Mouse (Mus musculus) layer of hippocampus, adult 6 months (tissue): ENCODE measurements around the gene Mospd2. TPM values are rescaled to one million over a fixed set of nuclear protein-coding genes. Genes with fewer than 3 reads are reported as not detected.

Experiments used
- long read RNA-seq, 2 experiments: library from polyadenylated mRNA; unstranded; transcript quantifications; one replicate each; pipeline ENCODE4 v2.0.0; 2019 to 2020
- polyA plus RNA-seq: library from polyadenylated mRNA; unstranded; fragments of <200 nt; fragmentation: Nextera tagmentation; gene quantifications from 2 replicates; pipeline ENCODE4 v1.2.3, GENCODE M21; 2021

Mospd2 gene
- polyA plus RNA-seq: 4.0 and 4.5 TPM in 2 replicates
- long read RNA-seq, experiment 1, partial matches to known transcripts: 7 of 9 reads
- long read RNA-seq, experiment 1, other reads (novel, unspliced or antisense): 1 of 9 reads
- long read RNA-seq, experiment 2, transcript Mospd2-201 (15 exons, 2,015 nt): major isoform, 17 of 27 reads
- long read RNA-seq, experiment 2, partial matches to known transcripts: 5 of 27 reads
- long read RNA-seq, experiment 2, other reads (novel, unspliced or antisense): 2 of 27 reads

DNA sequence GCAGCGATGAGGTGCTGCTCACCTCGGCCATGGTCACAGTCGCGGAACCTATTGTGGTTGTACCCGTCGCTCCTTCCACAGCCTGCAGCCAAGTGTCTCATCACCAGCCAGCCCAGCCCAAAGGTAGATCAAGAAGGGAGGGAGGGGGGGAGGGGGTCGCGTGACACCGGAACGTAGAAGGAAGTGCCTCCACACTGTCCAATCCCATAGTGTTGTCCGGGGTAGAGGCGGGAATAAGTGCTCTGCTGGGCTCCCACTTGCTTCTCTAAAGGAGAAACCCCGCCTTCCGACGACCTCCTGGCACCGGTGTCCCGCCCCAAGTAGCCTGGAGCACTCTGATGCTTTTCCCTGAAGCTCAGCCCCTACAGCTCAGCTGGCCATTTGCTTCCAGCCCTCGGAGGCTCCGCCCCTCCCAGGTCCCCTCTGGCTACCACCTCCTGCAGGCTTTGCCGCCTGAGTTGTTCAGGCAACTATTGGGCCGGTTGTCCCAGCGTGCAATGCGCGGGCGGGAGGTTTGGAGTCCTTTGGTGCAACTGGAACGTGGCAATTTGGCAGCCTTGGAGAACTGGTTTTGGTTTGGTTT is at the start of gene Mospd2, which contains the start of gene Fancb:
Gene Mospd2, minus strand, starts transcription at position 183 of the 583 bp plus-strand sequence.
Gene Fancb, plus strand, starts transcription at position 400 of the 583 bp plus-strand sequence.

DNA sequence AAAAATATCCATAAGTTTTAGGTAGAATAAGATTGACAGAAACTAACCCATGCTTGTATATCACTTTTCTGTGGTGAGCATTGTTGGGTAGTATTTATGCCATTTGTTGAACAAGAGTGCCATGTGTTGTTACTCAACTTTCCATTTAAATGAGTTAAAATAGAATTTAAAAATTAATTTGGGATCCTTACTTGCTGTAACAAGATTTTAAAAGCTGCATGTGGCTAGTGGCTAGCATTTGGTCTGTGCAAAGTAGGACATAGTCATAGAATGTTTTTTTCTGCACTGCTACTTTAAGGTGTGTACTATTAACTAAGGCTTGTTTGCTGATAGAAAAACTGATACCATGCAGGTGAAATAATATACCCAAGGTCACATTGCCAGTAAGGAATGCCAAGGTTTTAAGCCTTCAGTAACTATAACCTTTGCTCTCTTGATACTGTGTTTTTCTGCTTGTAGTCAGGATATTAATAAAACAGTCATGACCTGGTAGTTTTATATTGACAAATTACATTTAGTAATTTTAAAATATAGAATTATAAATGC is 24.7 kb upstream of the Mospd2 start, which contains the start of gene Gm17604:
Gene Gm17604, minus strand, starts transcription at position 51 of the 546 bp plus-strand sequence.

Other genes with a start within 250 kb of the Mospd2 start
- gene Fancb, start 217 bp upstream of the Mospd2 start, polyA plus RNA-seq: 0.89 and 0.95 TPM in 2 replicates
- gene Gm17604, start 24.5 kb upstream of the Mospd2 start, polyA plus RNA-seq: not detected in 2 replicates